Mouse (Mus musculus): ENCODE measurements around the gene Uqcr10.

DNA sequence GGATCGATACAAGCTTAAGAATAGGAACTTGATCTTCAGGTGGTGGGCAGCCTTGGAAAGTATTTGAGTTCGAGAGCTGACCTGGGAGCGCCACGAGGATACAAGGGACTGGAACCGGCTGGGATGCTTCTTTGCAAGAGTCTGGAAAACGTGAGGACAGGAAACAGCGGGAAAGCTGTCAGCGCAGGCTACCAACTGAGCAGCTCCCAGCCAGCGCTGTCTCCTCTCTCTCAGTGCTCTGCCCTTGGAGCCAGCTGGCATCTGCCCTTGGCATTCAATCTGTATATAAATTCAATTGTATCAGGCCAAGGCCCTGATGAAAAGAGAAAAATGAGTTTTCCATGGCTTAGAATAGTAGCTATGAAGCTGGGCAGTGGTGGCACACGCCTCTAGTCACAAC lies 12.9 kb downstream of the Uqcr10 start:
- TF ChIP-seq CTCF (IDR thresholded peaks at IDR 0.05; ENCODE audit: extremely low read depth, insufficient read length, insufficient replicate concordance, low read depth, low read length) = no peak
- no peak for TF ChIP-seq POLR2A (IDR thresholded peaks at IDR 0.05; ENCODE audit: low read depth, low read length)
